Comparison of ENCODE assay signal across 30 mouse cellular contexts in the genomic region with DNA sequence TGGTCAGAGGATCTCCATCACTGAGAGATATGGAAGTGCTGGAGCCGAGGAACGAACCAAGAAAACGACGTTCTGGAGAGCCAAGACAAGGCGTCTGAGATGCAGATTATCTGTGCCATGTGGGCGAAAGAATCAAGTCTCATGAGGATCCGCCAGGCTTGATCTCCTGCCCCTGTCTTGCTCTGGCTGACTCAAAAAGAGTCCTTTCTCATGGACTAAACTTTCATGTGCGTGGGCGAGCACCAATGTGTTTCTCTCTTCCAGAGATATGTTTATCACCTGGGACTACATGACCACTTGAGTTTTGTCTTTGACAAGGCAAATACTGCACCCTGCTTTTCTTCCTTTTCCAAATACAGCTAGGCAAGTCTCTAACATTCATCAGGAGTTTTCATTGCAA. TPM values are rescaled to one million over a fixed set of nuclear protein-coding genes. Genes with fewer than 3 reads are reported as not detected.
DNase-seq lines count a peak whose midpoint lies in the region; ATAC-seq and TF ChIP-seq lines count a peak whose summit lies in the region.
"Had no signal": no experiment of that assay in that cellular context is flagged by ENCODE, and none has a peak within 500 bp of the region (broad histone marks: within the 10 kb centered on the region; RNA-seq: fewer than 3 reads in every experiment).

No protein-coding gene starts in this region.

- no peak overlapping the region for H3K4me2 ChIP-seq in limb, embryonic 12.5 days
- H3K4me2 ChIP-seq: heart, embryonic 11.5 days; hindbrain, embryonic 13.5 days; lung, embryonic 14.5 days; midbrain, embryonic 11.5 days; neural tube, embryonic 12.5 days had no signal

- H3K9ac ChIP-seq in limb, embryonic 12.5 days (replicated peaks) = no peak overlapping the region
- H3K9ac ChIP-seq: forebrain, postnatal 0 days; hindbrain, embryonic 13.5 days; liver, embryonic 14.5 days; lung, embryonic 14.5 days; neural tube, embryonic 12.5 days had no signal

- 0 out of 2 replicates have a peak overlapping the region, but pooled peaks have one; percentile 6 for H3K4me3 ChIP-seq in spleen, adult 2 months (ENCODE audit: extremely low read depth, insufficient read depth, insufficient read length)
- no peak overlapping the region for H3K4me3 ChIP-seq in limb, embryonic 12.5 days (replicated peaks)
- H3K4me3 ChIP-seq: erythroblast, embryonic 14.5 days; hindbrain, embryonic 13.5 days; myocyte; neural tube, embryonic 12.5 days had no signal

- no peak for ATAC-seq in CD4-positive, CD25-positive, alpha-beta regulatory T cell, adult 4 months
- no peak for ATAC-seq in limb, embryonic 12.5 days (ENCODE audit: insufficient number of reproducible peaks, insufficient read depth, low FRiP score, low TSS enrichment, low read depth)
- ATAC-seq: forebrain, postnatal 0 days; intestine, postnatal 0 days; midbrain, embryonic 16.5 days had no signal

- H3K36me3 ChIP-seq in spleen, adult 2 months (ENCODE audit: control insufficient read depth, insufficient read depth, low read length) = no peaks in the 10 kb centered on the region
- H3K36me3 ChIP-seq in limb, embryonic 12.5 days = no peaks in the 10 kb centered on the region
- H3K36me3 ChIP-seq: hindbrain, embryonic 13.5 days; neural tube, embryonic 12.5 days had no signal

- peak overlapping the region; percentile 36 for H3K27ac ChIP-seq in spleen, adult 2 months (ENCODE audit: insufficient read depth, low read length)
- H3K27ac ChIP-seq in limb, embryonic 12.5 days = peak overlapping the region; percentile 77
- H3K27ac ChIP-seq: hindbrain, embryonic 13.5 days; liver, embryonic 14.5 days; neural tube, embryonic 12.5 days had no signal

- peak; percentile 37 for DNase-seq in CD4-positive, CD25-positive, alpha-beta regulatory T cell, adult 2 months (ENCODE audit: low read depth, low spot score)
- DNase-seq in spleen, adult 2 months (ENCODE audit: low read depth in 1 of 2, low spot score in 2 of 2) = no peak
- DNase-seq in spleen, postnatal 4 days (ENCODE audit: low spot score in 2 of 2) = no peak
- DNase-seq in cerebellum, postnatal 4 days (ENCODE audit: low spot score in 2 of 2) = no peak
- no peak for DNase-seq in kidney, adult 18-20 months
- DNase-seq: adrenal gland, adult 8-10 months; cerebellum, adult 9-10 months; cerebellum, postnatal 36 days; embryo, embryonic 11 days; forebrain, postnatal 0 days; gastrocnemius, postnatal 10 days; heart, postnatal 4 days; kidney, postnatal 14 days; layer of hippocampus, adult 9-11 months; lung, embryonic 14.5 days; lung, postnatal 14 days; right cerebral cortex, adult 18-20 months; right cerebral cortex, postnatal 4 days had no signal

- no peaks in the 10 kb centered on the region for H3K9me3 ChIP-seq in limb, embryonic 12.5 days
- H3K9me3 ChIP-seq: hindbrain, embryonic 13.5 days; neural tube, embryonic 12.5 days had no signal

- WGBS in spleen, adult 2 months = 44% methylated on average over 9 of the region's 9 CpGs
- WGBS in limb, embryonic 12.5 days = 90% methylated on average over 9 of the region's 9 CpGs

- TF ChIP-seq CTCF in spleen, adult 2 months (IDR thresholded peaks at IDR 0.05; ENCODE audit: extremely low read depth, insufficient read depth, insufficient read length, insufficient replicate concordance) = no peak

- no peaks in the 10 kb centered on the region for H3K27me3 ChIP-seq in spleen, adult 2 months (ENCODE audit: control insufficient read depth, insufficient read depth, low read length)
- H3K27me3 ChIP-seq in limb, embryonic 12.5 days = no peaks in the 10 kb centered on the region
- H3K27me3 ChIP-seq: hindbrain, embryonic 13.5 days; neural tube, embryonic 12.5 days had no signal

- TF ChIP-seq POLR2A in spleen, adult 2 months (IDR thresholded peaks at IDR 0.05; ENCODE audit: low read depth, low read length) = no peak

- peaks cover 25% of the 10 kb centered on the region; the same call in 1 of the 2 replicates for H3K4me1 ChIP-seq in spleen, adult 2 months (ENCODE audit: control insufficient read depth, insufficient read depth, insufficient read length)
- peaks cover 44% of the 10 kb centered on the region for H3K4me1 ChIP-seq in limb, embryonic 12.5 days (replicated peaks)
- H3K4me1 ChIP-seq: hindbrain, embryonic 13.5 days; neural tube, embryonic 12.5 days had no signal

RNA-seq across cellular contexts. Expression of a gene that starts 6.4 kb away (rescaled TPM):
- polyA plus RNA-seq in CD4-positive, CD25-positive, alpha-beta regulatory T cell, adult 4 months (2017; shearing (Covaris generic)) = 10 to 100 TPM; 11.9 to 15.1 TPM
- 20.2 and 26.9 TPM in 2 replicates for polyA plus RNA-seq in spleen, adult 2 months (2012; rRNA removed)
- polyA plus RNA-seq in limb, embryonic 12.5 days (2016; fragmentation: Nextera tagmentation; extraction: Ambion mirVana) = 39.9 and 48.5 TPM in 2 replicates
- polyA plus RNA-seq: C2C12, myocyte had no signal
